Mouse (Mus musculus) layer of hippocampus, postnatal 36 days (tissue): ENCODE results near the gene Lhfp. TPM values are rescaled to one million over a fixed set of nuclear protein-coding genes. Genes with fewer than 3 reads are reported as not detected.
"Not testable (repeated sequence)": the region's sequence is repeated elsewhere in the genome, so short reads cannot be mapped to it uniquely, and the experiment has no call there.

Source experiments
- DNase-seq, 2 experiments: peaks; one replicate each; pipeline ENCODE4 v3.0.0; 2022
- total RNA-seq, 2 experiments: library from RNA; stranded (reverse); gene quantifications; 2 replicates each; pipeline ENCODE4 v1.2.3; 2021

Gene Lhfp
- total RNA-seq, 2 experiments from 2014 or later: 18.1 to 19.9 TPM

- DNase-seq: not testable (repeated sequence)
Observed at GRCm38 (mm10) chr3:53282005-53282404, 240.7 kb downstream of the Lhfp start.

GRCm38 (mm10) chr3:53284023-53284422 is 242.7 kb downstream of the Lhfp start:
- no peak for DNase-seq

- no peak for DNase-seq
Observed at GRCm38 (mm10) chr3:53284471-53285177, 243.3 kb downstream of the Lhfp start.

GRCm38 (mm10) chr3:53288662-53289061 is 247.3 kb downstream of the Lhfp start:
- no peak for DNase-seq

- no peak for DNase-seq
Observed at GRCm38 (mm10) chr3:53289589-53290219, 248.4 kb downstream of the Lhfp start.

GRCm38 (mm10) chr3:53291185-53291584 is 249.9 kb downstream of the Lhfp start:
- DNase-seq: no peak

- no peak for DNase-seq
Observed at GRCm38 (mm10) chr3:53291945-53292344, 250.6 kb downstream of the Lhfp start.

- DNase-seq: no peak
Observed at GRCm38 (mm10) chr3:53292474-53292873, 251.1 kb downstream of the Lhfp start.

- DNase-seq: no peak
Observed at GRCm38 (mm10) chr3:53292979-53293378, 251.7 kb downstream of the Lhfp start.

- DNase-seq: no peak
Observed at GRCm38 (mm10) chr3:53293901-53294433, 252.6 kb downstream of the Lhfp start.

GRCm38 (mm10) chr3:53294855-53295254 is 253.5 kb downstream of the Lhfp start:
- DNase-seq: no peak

- no peak for DNase-seq
Observed at GRCm38 (mm10) chr3:53301866-53302265, 260.5 kb downstream of the Lhfp start.

GRCm38 (mm10) chr3:53304123-53304900 is 263.0 kb downstream of the Lhfp start:
- DNase-seq: no peak

GRCm38 (mm10) chr3:53305860-53306259 is 264.5 kb downstream of the Lhfp start:
- no peak for DNase-seq

- no peak for DNase-seq
Observed at GRCm38 (mm10) chr3:53308649-53309048, 267.3 kb downstream of the Lhfp start.

- no peak for DNase-seq
Observed at GRCm38 (mm10) chr3:53310093-53310492, 268.8 kb downstream of the Lhfp start.

GRCm38 (mm10) chr3:53310615-53311014 is 269.3 kb downstream of the Lhfp start:
- no peak for DNase-seq

Other genes starting within 250 kb of the Lhfp start
- 10 to 100 TPM; 41.3 to 44.7 TPM for gene Cog6, start 24.3 kb upstream of the Lhfp start, total RNA-seq